Mouse (Mus musculus): ENCODE results near the gene Fam57a.

DNA sequence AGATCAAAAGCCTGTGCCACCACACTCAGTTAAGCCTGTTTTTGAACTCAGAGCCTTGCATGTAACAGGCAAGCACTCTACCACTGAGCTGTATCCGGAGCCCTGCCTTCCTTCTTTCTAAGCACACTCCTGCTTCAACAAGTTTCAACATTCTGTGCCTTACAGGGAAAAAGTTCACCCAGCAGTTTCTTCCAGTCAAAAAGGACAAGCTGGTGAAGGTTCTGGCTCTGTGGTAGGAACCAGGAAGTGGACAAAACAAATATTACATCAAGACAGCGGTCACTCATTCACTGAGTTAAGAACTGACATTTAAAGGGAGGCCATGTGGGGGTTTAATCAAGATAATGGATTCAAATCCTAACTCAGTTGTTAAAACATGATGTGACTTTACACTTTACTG lies 35.5 kb downstream of the Fam57a start:
- no peak for TF ChIP-seq GATA1 (IDR thresholded peaks at IDR 0.05; ENCODE audit: borderline replicate concordance, low read length)
- TF ChIP-seq FLI1 (IDR thresholded peaks at IDR 0.05; ENCODE audit: low read length) = no peak
